Mouse (Mus musculus): ENCODE measurements around the gene Dchs1. TPM values are rescaled to one million over a fixed set of nuclear protein-coding genes. Genes with fewer than 3 reads are reported as not detected.

The Dchs1 gene
- total and polyA plus RNA-seq, 2 experiments from 2014 or later = 7.5 to 105 TPM

DNA sequence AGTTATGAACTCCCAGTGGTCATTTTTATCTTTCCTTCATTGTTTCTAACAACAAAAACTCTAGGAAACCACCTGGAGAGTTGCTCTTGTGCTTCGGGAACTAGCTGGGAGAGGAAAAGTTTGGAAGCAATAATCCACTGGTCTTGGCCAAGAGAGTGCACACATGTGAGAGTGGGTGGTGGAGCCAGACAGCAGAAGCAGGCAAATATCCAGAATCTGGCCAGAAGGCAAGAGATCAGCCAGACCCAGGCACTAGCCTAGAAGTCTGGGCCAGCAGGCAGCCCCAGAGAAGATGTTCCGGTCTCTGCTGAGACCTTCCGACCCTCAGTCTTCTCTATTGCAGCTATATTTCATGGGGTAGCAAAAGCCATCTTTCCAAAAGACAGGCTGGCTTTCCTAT is 17.5 kb downstream of the Dchs1 start:
- Histone ChIP-seq H3K4me1 (ENCODE audit: insufficient read depth, low read length) (0 out of 2 replicates have a peak, but pooled peaks cover 7% of the 10 kb centered on the region), H3K27ac (ENCODE audit: low read depth, low read length) (no peak overlapping the region), H3K9ac (replicated peaks; ENCODE audit: low read length, poor library complexity, severe bottlenecking) (no peak overlapping the region), H3K36me3 (ENCODE audit: insufficient read depth, low read length) (peaks cover 58% of the 10 kb centered on the region), H3K9me3 (ENCODE audit: low read length) (no peaks in the 10 kb centered on the region), H3K27me3 (ENCODE audit: insufficient read depth, low read length) (no peaks in the 10 kb centered on the region), H3K4me2 (ENCODE audit: low read depth, low read length, poor library complexity, severe bottlenecking) (no peak overlapping the region), H3K4me3 (ENCODE audit: low read depth, low read length) (no peak overlapping the region)
- WGBS = 81% methylated on average over 3 of the region's 3 CpGs
- DNase-seq (ENCODE audit: low spot score) (no peak), ATAC-seq (ENCODE audit: low FRiP score) (no peak)
- TF ChIP-seq CTCF (IDR thresholded peaks at IDR 0.05) = no peak

DNA sequence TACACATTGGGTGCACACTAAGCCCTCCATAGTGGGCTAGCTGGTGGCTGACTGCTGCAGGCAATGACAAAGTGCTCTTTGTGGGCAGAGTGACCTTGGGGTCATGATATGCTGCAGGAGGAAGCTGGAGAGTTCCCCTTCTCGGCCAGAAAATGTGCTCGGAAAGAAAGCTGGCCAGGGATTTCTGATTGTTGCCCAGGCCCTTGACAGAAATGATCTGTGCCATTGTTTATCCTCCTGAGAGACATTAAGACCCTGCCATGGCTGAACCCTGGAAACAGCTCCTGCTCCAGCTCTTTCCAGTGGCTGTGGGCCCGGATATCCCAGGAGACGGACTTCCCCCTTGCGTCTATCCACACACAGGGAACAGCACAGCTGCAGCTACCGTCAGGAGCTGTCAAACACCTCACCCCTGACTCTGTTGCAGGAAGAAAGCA is 19.7 kb downstream of the Dchs1 start:
- peaks cover 74% of the 10 kb centered on the region for H3K36me3 ChIP-seq (ENCODE audit: insufficient read depth, low read length)
- peak; percentile 70 for DNase-seq (ENCODE audit: low spot score)
- peak; percentile 57 for ATAC-seq (ENCODE audit: low FRiP score)
- H3K9me3 ChIP-seq (ENCODE audit: low read length) = no peaks in the 10 kb centered on the region
- no peak for TF ChIP-seq CTCF (IDR thresholded peaks at IDR 0.05)
- no peak overlapping the region for H3K9ac ChIP-seq (replicated peaks; ENCODE audit: low read length, poor library complexity, severe bottlenecking)
- WGBS = 13% methylated on average over 6 of the region's 6 CpGs
- no peak overlapping the region for H3K4me2 ChIP-seq (ENCODE audit: low read depth, low read length, poor library complexity, severe bottlenecking)
- H3K4me3 ChIP-seq (ENCODE audit: low read depth, low read length) = no peak overlapping the region
- peak overlapping the region; percentile 38 for H3K27ac ChIP-seq (ENCODE audit: low read depth, low read length)
- no peaks in the 10 kb centered on the region for H3K27me3 ChIP-seq (ENCODE audit: insufficient read depth, low read length)
- 0 out of 2 replicates have a peak, but pooled peaks cover 7% of the 10 kb centered on the region for H3K4me1 ChIP-seq (ENCODE audit: insufficient read depth, low read length)

DNA sequence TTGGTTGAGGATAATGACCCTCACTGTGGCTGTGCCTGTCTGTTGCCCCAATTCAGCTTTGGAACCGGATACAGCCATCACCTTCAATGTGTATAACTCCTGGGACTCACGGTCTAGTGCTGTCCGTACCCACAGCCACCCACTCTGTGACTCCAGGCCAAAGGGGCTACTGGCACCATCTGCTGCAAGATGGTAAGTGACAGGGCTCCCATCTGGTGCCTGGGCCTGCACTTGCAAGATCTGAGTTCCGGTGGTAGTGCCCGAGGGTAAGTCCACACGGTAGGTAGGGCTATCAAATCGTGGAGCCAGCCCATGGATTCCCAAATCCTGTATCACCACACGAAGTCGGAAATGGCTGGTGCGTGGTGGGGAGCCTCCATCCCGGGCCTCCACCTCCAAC is 23.1 kb downstream of the Dchs1 start:
- TF ChIP-seq CTCF (IDR thresholded peaks at IDR 0.05) = no peak
- 0 out of 2 replicates have a peak, but pooled peaks cover 3% of the 10 kb centered on the region for H3K4me1 ChIP-seq (ENCODE audit: insufficient read depth, low read length)
- DNase-seq (ENCODE audit: low spot score) (no peak), ATAC-seq (ENCODE audit: low FRiP score) (no peak)
- WGBS = 85% methylated on average over 11 of the region's 11 CpGs
- no peaks in the 10 kb centered on the region for H3K27me3 ChIP-seq (ENCODE audit: insufficient read depth, low read length)
- no peak overlapping the region for H3K4me3 ChIP-seq (ENCODE audit: low read depth, low read length)
- H3K27ac ChIP-seq (ENCODE audit: low read depth, low read length) = no peak overlapping the region
- H3K4me2 ChIP-seq (ENCODE audit: low read depth, low read length, poor library complexity, severe bottlenecking) = no peak overlapping the region
- H3K36me3 ChIP-seq (ENCODE audit: insufficient read depth, low read length) = peaks cover 68% of the 10 kb centered on the region
- H3K9me3 ChIP-seq (ENCODE audit: low read length) = no peaks in the 10 kb centered on the region
- no peak overlapping the region for H3K9ac ChIP-seq (replicated peaks; ENCODE audit: low read length, poor library complexity, severe bottlenecking)

DNA sequence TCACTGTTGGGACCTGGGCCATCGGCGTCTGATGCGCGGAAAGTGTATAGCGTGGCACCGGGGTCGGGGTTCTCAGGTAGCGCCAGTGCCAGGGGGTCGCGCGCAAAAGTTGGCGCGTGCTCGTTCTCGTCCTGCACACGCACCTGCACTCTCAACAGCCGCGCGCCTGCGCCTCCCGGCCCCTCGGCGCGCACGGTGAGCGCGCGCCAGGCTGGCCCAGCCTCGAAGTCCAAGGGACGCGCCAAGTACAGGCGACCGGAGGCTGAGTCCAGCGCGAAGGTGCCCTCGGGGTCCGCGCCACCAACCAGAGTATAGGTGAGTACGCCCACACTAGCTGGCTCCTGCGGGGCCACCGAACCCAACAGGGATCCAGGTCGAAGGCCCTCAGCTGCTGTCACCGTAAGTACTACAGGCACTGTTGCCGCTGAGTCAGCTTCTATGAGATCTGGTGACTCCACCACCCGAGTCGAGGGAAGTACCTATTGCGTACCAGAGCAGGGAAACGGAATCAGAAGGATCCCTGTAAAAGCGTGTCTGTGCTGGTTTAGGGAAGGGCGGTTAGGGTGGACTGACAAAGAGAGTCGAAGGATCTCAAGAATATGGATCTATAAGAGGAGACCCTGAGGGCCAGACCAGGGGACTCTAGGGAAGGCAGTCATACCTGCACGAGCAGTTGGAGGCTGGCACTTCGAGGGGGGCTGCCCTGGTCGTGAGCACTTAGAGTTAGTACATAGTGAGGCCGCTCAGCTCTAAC is 24.8 kb downstream of the Dchs1 start:
- Histone ChIP-seq H3K27ac (ENCODE audit: low read depth, low read length) (0 out of 2 replicates have a peak overlapping the region, but pooled peaks have one; percentile 18), H3K9ac (replicated peaks; ENCODE audit: low read length, poor library complexity, severe bottlenecking) (no peak overlapping the region), H3K4me2 (ENCODE audit: low read depth, low read length, poor library complexity, severe bottlenecking) (no peak overlapping the region), H3K4me1 (ENCODE audit: insufficient read depth, low read length) (no peaks in the 10 kb centered on the region), H3K36me3 (ENCODE audit: insufficient read depth, low read length) (peaks cover 84% of the 10 kb centered on the region), H3K4me3 (ENCODE audit: low read depth, low read length) (no peak overlapping the region), H3K9me3 (ENCODE audit: low read length) (no peaks in the 10 kb centered on the region), H3K27me3 (ENCODE audit: insufficient read depth, low read length) (no peaks in the 10 kb centered on the region)
- no peak for TF ChIP-seq CTCF (IDR thresholded peaks at IDR 0.05)
- peak; percentile 14 for ATAC-seq (ENCODE audit: low FRiP score)
- DNase-seq (ENCODE audit: low spot score) = no peak
- 36% methylated on average over 55 of the region's 55 CpGs for WGBS

DNA sequence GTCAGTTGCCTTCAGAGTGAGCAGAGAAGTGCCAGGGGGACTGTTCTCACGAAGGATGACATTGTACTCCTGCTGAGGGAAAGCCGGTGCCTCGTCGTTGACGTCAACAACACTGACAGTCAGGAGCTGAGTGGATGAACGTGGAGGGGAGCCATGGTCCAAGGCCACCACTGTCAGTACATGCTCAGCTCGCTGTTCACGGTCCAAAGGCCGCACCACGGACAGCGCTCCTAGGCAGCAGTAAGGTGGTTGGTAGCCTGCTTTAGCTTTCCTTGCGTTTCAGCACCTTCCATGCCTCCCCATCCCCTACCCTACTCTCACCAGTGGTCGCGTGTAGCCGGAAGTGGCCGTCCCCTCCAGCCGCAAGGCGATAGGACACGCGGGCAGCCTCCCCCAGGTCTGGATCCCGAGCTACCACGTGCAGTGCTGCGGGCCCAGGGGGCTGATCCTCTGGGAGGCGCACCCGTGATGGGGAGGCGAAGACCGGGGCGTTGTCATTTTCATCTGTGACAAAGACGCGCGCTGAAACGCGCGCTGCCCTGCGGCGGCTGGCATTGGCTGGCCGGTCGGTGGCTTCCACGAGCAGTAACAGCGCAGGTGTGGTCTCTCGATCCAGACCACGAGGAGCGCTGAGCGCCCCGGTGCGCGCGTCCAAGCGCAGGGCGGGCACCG is 25.5 kb downstream of the Dchs1 start:
- DNase-seq (ENCODE audit: low spot score) (no peak), ATAC-seq (ENCODE audit: low FRiP score) (0 out of 2 replicates have a peak, but pooled peaks have one; percentile 14)
- no peak overlapping the region for H3K4me3 ChIP-seq (ENCODE audit: low read depth, low read length)
- H3K4me2 ChIP-seq (ENCODE audit: low read depth, low read length, poor library complexity, severe bottlenecking) = no peak overlapping the region
- WGBS = 28% methylated on average over 49 of the region's 51 CpGs
- H3K4me1 ChIP-seq (ENCODE audit: insufficient read depth, low read length) = no peaks in the 10 kb centered on the region
- no peak overlapping the region for H3K9ac ChIP-seq (replicated peaks; ENCODE audit: low read length, poor library complexity, severe bottlenecking)
- H3K27ac ChIP-seq (ENCODE audit: low read depth, low read length) = peak overlapping the region; percentile 18; the same call in 1 of the 2 replicates
- peaks cover 87% of the 10 kb centered on the region for H3K36me3 ChIP-seq (ENCODE audit: insufficient read depth, low read length)
- H3K9me3 ChIP-seq (ENCODE audit: low read length) = no peaks in the 10 kb centered on the region
- TF ChIP-seq CTCF (IDR thresholded peaks at IDR 0.05) = no peak
- H3K27me3 ChIP-seq (ENCODE audit: insufficient read depth, low read length) = no peaks in the 10 kb centered on the region

DNA sequence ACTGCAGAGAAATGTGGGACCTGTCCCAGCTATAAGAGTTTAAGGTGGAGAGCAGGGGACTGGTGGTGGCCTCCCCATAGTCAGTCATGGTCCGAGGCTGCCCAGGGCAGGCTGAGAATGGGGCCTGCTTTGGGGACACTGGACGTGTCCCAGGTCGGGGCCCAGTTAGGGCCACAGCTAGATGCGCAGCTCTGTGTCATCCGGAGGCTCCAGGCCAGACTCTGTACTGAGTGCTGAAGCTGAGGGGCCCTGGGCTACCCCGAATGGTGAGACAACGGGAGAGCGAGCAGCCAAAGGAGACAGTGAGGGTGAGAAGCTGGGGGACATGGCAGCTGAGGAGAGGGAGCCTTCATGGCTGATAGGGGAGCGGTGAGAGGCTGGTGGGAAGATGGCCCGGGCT is 34.2 kb downstream of the Dchs1 start:
- ATAC-seq (ENCODE audit: low FRiP score) = 0 out of 2 replicates have a peak, but pooled peaks have one; percentile 1
- H3K4me2 ChIP-seq (ENCODE audit: low read depth, low read length, poor library complexity, severe bottlenecking) = no peak overlapping the region
- H3K4me1 ChIP-seq (ENCODE audit: insufficient read depth, low read length) = peaks cover 4% of the 10 kb centered on the region; the same call in 1 of the 2 replicates
- H3K4me3 ChIP-seq (ENCODE audit: low read depth, low read length) = no peak overlapping the region
- no peak for DNase-seq (ENCODE audit: low spot score)
- no peak for TF ChIP-seq CTCF (IDR thresholded peaks at IDR 0.05)
- peaks cover 60% of the 10 kb centered on the region for H3K36me3 ChIP-seq (ENCODE audit: insufficient read depth, low read length)
- H3K9me3 ChIP-seq (ENCODE audit: low read length) = no peaks in the 10 kb centered on the region
- WGBS = 91% methylated on average over 10 of the region's 10 CpGs
- no peak overlapping the region for H3K27ac ChIP-seq (ENCODE audit: low read depth, low read length)
- no peak overlapping the region for H3K9ac ChIP-seq (replicated peaks; ENCODE audit: low read length, poor library complexity, severe bottlenecking)
- H3K27me3 ChIP-seq (ENCODE audit: insufficient read depth, low read length) = no peaks in the 10 kb centered on the region

All from midbrain, postnatal 0 days (tissue).